Mouse (Mus musculus) hindbrain, postnatal 0 days (tissue): ENCODE measurements around the gene Tmsb4x. TPM values are rescaled to one million over a fixed set of nuclear protein-coding genes. Genes with fewer than 3 reads are reported as not detected.

Experiments
- ATAC-seq: fragments of 200-750 bp; cut with Nextera tagmentation; 2 replicates; pipeline ENCODE4 v1.8.0; 2017; ENCODE audit warnings: mild to moderate bottlenecking, moderate TSS enrichment, moderate library complexity
- DNase-seq: peaks from one replicate; pipeline ENCODE4 v3.0.0-alpha.2; 2015; ENCODE audit warnings: low spot score
- H3K27ac ChIP-seq: fragments of 300-500 bp; sonication (generic); 2 replicates; pipeline ENCODE4 v1.5.1; 2014; ENCODE audit warnings: mild to moderate bottlenecking
- H3K27me3 ChIP-seq: fragments of 300-500 bp; sonication (generic); 2 replicates; pipeline ENCODE4 v1.6.1; 2014; ENCODE audit warnings: low read length, mixed read lengths; ENCODE audit not compliant: insufficient read depth
- H3K36me3 ChIP-seq: fragments of 300-500 bp; sonication (generic); 2 replicates; pipeline ENCODE4 v1.6.1; 2014; ENCODE audit warnings: low read length, mixed read lengths; ENCODE audit not compliant: insufficient read depth
- H3K4me1 ChIP-seq: fragments of 300-500 bp; sonication (generic); 2 replicates; pipeline ENCODE4 v1.6.1; 2014; ENCODE audit warnings: antibody characterized with exemption, low read length, mixed read lengths; ENCODE audit not compliant: insufficient read depth
- H3K4me2 ChIP-seq: fragments of 300-500 bp; sonication (generic); 2 replicates; pipeline ENCODE4 v1.6.1; 2014; ENCODE audit warnings: low read depth, mild to moderate bottlenecking, low read length, moderate library complexity, mixed read lengths
- H3K4me3 ChIP-seq: fragments of 300-500 bp; sonication (generic); 2 replicates; pipeline ENCODE4 v1.5.1; 2014; ENCODE audit warnings: low read length
- H3K9ac ChIP-seq: fragments of 300-500 bp; sonication (generic); replicated peaks from 2 replicates; pipeline ENCODE4 v1.6.1; 2014; ENCODE audit warnings: mild to moderate bottlenecking, low read length, moderate library complexity, mixed read lengths
- H3K9me3 ChIP-seq: fragments of 300-500 bp; sonication (generic); 2 replicates; pipeline ENCODE4 v1.6.1; 2016; ENCODE audit warnings: low read length, mixed read lengths
- CTCF ChIP-seq: IDR thresholded peaks from 2 replicates; pipeline ENCODE4 v1.5.1; 2016; ENCODE audit warnings: antibody characterized with exemption, control low read depth, low read depth
- WGBS: fragments of 180-500 bp; shearing (Covaris S2); extraction: QIAGEN DNeasy Blood & Tissue Kit; methylation state at CpG from one replicate; pipeline ENCODE4 v1.1.7; 2014; 5-methylcytosine and 5-hydroxymethylcytosine counted together
- polyA plus RNA-seq: library from polyadenylated mRNA; unstranded; fragments of >200 nt; fragmentation: Nextera tagmentation; extraction: Ambion mirVana; gene quantifications from 2 replicates; pipeline ENCODE4 v1.2.1, GENCODE M21; 2015
- total RNA-seq: library from RNA; depleted of rRNA; stranded (reverse); fragments of >200 nt; gene quantifications from 2 replicates; pipeline ENCODE4 v1.2.3, GENCODE M21; 2014; rRNA removed

Tmsb4x gene
- 879 and 1,090 TPM in 2 replicates for total RNA-seq
- polyA plus RNA-seq = 4,785 and 5,074 TPM in 2 replicates

DNA sequence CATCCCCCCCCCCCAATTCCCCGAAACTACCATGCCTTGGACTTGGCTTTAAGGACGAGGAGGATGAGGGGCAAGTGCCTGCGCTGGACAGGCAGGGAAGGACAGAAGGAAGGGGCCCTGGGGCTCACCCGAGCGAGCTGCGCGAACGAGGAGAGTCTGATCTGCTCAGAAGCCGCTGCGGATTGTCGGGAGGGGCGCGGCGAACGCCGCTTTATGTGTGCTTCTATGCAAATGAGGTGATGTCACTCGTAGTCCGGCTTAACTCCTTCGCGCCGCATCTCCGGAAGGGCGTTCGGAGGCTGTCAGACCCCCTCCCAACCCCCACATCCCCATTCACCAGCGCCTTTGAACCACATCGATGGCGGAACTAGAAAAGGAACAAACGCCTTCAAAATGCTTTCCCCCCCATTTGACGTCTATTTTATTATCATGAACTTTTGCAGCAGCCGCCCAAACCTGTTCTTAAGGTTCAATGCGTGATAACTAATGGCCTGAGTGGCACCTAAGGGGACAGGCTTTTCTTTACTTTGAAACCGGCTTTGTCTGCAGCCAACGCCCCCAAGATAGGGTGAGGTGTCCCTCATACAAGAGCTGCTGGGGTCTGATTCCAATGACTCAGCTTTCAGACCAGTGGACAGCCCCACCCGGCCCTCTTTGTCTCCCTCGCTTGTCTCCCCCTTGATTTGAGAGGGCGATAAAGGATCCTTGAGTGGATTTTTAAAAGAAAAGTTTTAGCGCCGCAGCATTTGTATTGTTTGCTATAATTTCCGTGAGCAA, at the start of gene Tmsb4x:
Gene Tmsb4x (minus strand): TSS at position 338 of the 777 bp plus-strand sequence.
- peak within 1 kb of the TSS; percentile 86 for H3K27ac ChIP-seq
- 21% methylated on average over 39 of the region's 39 CpGs for WGBS
- H3K27me3 ChIP-seq = no peaks in the 10 kb centered on the region; the same call in 1 of the 2 replicates
- DNase-seq = peak; percentile 89
- peak within 1 kb of the TSS; percentile 61 for H3K4me2 ChIP-seq
- no peaks in the 10 kb centered on the region for H3K36me3 ChIP-seq
- no peaks in the 10 kb centered on the region; the same call in 1 of the 2 replicates for H3K4me1 ChIP-seq
- no peaks in the 10 kb centered on the region for H3K9me3 ChIP-seq
- H3K4me3 ChIP-seq = peak within 1 kb of the TSS; percentile 56
- peak; percentile 94 for ATAC-seq
- peak within 1 kb of the TSS; percentile 75 for H3K9ac ChIP-seq
- no peak for TF ChIP-seq CTCF

DNA sequence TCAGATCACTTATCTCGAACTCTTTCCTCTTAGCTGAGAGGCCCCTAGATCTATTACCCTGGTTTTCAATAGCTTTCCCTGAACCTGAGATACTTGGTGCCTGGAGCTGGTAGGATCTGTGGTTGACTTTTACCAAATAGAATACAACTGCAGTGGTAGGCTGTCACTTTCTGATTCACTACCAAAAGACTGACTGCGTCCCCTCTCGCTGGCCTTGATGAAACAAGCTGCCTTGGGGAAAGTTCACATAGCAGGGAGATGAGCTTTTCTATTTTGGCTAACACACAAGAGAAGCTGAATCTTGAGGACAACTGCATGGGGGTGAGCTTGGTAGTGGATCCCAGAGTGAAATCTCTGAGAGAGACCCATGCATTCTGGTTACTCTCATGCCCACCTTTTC, 32.6 kb upstream of the Tmsb4x start:
- DNase-seq = no peak
- no peak overlapping the region for H3K27ac ChIP-seq
- H3K27me3 ChIP-seq = no peaks in the 10 kb centered on the region
- no peaks in the 10 kb centered on the region for H3K36me3 ChIP-seq
- TF ChIP-seq CTCF = no peak
- no peak overlapping the region for H3K4me3 ChIP-seq
- no peaks in the 10 kb centered on the region for H3K4me1 ChIP-seq
- H3K9ac ChIP-seq = no peak overlapping the region
- no peaks in the 10 kb centered on the region for H3K9me3 ChIP-seq
- no peak overlapping the region for H3K4me2 ChIP-seq
- WGBS = 90% methylated on average over 3 of the region's 3 CpGs
- ATAC-seq = no peak

DNA sequence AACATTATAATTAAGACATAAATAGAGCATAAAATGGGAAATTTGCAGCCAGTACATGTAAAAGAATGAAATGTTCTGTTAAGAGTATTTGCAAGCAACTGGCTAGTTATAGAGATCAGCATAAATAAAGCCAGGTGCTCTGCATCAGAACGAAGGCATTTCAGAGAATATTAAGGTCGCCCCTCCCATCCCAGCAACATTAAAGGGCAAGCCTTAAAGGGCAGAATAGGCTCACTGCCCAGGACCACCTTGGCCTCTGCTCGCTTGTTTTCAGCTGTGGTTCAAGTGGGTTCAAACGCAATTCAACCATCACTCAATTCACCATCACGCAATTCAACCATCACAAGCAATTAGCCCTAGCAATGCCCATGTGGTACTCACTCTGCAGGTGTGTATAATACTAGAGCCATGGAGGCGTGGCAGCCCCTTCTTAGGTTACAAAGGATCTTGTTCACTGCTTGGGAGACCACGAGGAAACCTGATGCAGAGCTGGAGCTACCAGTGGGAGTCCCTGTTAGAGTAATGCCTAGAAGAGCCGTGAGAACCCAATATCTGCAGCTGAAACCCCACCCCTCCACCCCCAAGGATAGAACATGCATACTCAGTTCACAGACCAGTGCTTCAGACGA, 30.3 kb upstream of the Tmsb4x start:
- Histone ChIP-seq H3K4me2 (no peak overlapping the region), H3K27me3 (no peaks in the 10 kb centered on the region), H3K36me3 (no peaks in the 10 kb centered on the region), H3K9ac (no peak overlapping the region), H3K27ac (no peak overlapping the region), H3K4me1 (no peaks in the 10 kb centered on the region), H3K4me3 (no peak overlapping the region), H3K9me3 (no peaks in the 10 kb centered on the region)
- no peak for TF ChIP-seq CTCF
- WGBS = 63% methylated on average over 9 of the region's 9 CpGs
- ATAC-seq (no peak), DNase-seq (no peak)

DNA sequence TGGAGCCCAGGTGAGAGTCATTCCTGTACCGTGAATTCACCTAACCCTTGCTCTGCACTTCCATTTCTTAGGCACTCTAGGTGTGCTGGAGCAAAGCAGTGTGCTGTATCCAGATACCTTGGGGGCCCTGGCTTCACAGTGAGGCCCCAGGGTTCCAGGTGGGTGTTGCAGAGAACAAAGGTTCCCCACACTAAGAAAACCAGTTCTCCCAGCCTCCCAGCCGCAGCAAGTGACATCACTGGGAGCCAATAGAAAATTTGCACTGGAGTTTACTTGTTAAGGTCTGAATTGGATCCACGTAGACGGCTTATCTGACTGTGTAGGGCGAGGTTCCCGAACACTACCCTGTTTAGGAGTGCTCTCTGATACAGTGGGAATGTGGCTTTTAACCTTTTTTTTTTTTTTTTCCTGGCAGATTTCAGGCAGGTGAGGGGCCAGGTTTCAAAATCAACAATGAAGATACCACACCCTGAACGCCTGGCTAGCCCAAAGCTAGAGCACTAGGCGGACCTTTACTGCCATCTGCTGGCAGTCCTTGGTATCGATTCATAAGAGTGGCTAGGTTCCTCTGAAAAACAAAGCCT, 24.1 kb upstream of the Tmsb4x start:
- Histone ChIP-seq H3K4me3 (no peak overlapping the region), H3K9me3 (no peaks in the 10 kb centered on the region), H3K4me2 (no peak overlapping the region), H3K9ac (no peak overlapping the region), H3K27ac (no peak overlapping the region), H3K4me1 (no peaks in the 10 kb centered on the region), H3K27me3 (no peaks in the 10 kb centered on the region), H3K36me3 (no peaks in the 10 kb centered on the region)
- peak; percentile 84 for DNase-seq
- TF ChIP-seq CTCF = peak; percentile 80
- ATAC-seq = peak; percentile 81
- 34% methylated on average over 9 of the region's 9 CpGs for WGBS

DNA sequence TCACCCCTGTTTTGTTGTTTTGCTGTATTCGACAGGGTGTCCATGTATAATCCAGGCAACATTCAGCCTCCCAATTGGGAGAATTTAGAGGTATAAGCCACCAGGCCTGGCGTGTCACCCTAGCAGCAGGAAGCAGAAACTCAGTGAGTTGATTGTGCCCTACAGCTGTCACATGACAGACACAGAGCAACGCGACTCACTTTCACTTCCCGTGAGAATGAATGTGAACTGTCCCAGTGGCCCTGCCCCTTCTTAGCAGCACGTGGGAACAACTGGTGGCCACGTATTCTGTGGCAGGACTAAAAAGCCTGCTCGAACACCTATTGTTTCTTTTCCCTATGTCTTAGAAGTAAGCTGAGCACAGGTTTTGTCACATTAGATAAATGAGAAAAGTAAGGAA, 22.0 kb upstream of the Tmsb4x start:
- no peak overlapping the region for H3K27ac ChIP-seq
- H3K4me1 ChIP-seq = no peaks in the 10 kb centered on the region
- H3K36me3 ChIP-seq = no peaks in the 10 kb centered on the region
- no peak overlapping the region for H3K9ac ChIP-seq
- no peak for DNase-seq
- no peak for ATAC-seq
- H3K9me3 ChIP-seq = no peaks in the 10 kb centered on the region
- no peak overlapping the region for H3K4me3 ChIP-seq
- TF ChIP-seq CTCF = no peak
- H3K27me3 ChIP-seq = no peaks in the 10 kb centered on the region
- H3K4me2 ChIP-seq = no peak overlapping the region
- 46% methylated on average over 8 of the region's 8 CpGs for WGBS

DNA sequence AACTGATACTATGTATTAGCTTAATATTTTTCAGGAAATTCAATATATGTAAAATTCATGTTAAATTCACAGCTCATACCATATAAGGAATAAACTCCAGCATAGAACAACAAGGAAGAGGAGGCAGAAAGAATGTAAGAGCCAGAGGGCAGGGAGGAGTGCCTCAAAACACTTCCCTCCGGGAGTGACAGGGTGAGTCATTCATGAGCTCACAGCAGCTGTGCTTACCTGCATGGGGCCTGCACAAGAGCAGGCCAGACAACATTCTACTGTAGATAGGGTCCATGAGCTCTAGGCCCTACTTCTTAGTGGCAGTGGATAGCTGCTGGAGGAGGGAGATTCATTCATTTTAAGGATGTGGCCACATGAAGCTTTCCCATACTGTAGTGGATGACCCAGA, 20.7 kb upstream of the Tmsb4x start:
- no peaks in the 10 kb centered on the region for H3K36me3 ChIP-seq
- no peak for TF ChIP-seq CTCF
- no peaks in the 10 kb centered on the region for H3K27me3 ChIP-seq
- H3K9me3 ChIP-seq = no peaks in the 10 kb centered on the region
- no peak overlapping the region for H3K4me3 ChIP-seq
- WGBS = 62% methylated on average over 1 of the region's 1 CpGs
- ATAC-seq = no peak
- DNase-seq = no peak
- no peak overlapping the region for H3K27ac ChIP-seq
- no peaks in the 10 kb centered on the region for H3K4me1 ChIP-seq
- H3K9ac ChIP-seq = no peak overlapping the region
- no peak overlapping the region for H3K4me2 ChIP-seq

DNA sequence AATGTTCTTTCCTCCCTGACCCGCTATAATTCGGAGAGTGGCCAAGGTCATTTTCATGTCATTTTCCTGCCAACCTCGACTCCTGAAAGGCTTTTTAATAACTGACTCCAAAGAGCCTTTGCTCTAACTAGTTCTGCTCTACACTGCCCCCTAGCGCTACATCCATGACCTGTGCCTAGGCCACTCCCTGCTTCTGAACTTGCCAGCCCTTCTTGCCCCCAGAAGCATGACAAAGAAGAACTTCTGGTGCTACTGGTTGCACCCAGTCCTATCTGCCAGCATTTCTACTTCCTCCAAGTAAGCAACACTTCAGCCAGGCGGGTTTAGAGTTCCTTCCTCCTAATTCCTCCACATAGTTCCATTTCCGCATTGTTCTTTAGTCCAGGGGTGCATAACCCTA, 20.1 kb upstream of the Tmsb4x start:
- peak; percentile 41 for TF ChIP-seq CTCF
- Histone ChIP-seq H3K9me3 (no peaks in the 10 kb centered on the region), H3K27ac (no peak overlapping the region), H3K9ac (no peak overlapping the region), H3K4me1 (no peaks in the 10 kb centered on the region), H3K4me3 (no peak overlapping the region), H3K27me3 (no peaks in the 10 kb centered on the region), H3K36me3 (no peaks in the 10 kb centered on the region), H3K4me2 (no peak overlapping the region)
- no peak for ATAC-seq
- DNase-seq = peak; percentile 44
- WGBS = 46% methylated on average over 6 of the region's 6 CpGs
